Mouse (Mus musculus) c-Kit-positive CD71-negative TER-119-negative erythroid progenitor cells, embryonic 14.5 days (primary cell): ENCODE data around the gene Kl.

Experiments used
- DNase-seq: peaks from one replicate; pipeline ENCODE4 v3.0.0-alpha.2; 2013; ENCODE audit warnings: low read depth

The Kl gene

DNA sequence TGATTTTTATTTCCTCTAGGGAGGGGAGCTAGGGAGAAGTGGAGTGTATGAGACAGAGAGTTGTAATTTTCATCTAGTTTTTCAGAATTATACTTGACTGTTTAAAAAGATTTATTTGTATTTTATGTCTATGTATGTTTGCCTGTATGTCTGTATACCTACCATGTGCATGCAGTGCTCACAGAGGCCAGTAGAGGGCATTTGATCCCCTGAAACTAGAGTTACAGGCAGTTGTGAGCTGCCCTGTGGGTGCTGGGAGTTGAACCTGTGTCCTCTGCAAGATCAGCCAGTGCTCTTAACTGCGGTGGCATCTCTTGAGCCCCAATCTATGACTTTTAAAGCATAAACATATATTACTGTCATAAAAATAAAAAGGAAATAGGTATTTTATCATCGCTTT lies 15.5 kb downstream of the Kl start:
- DNase-seq = no peak

- DNase-seq = no peak
Observed at GRCm38 (mm10) chr5:150970551-150970950, 18.1 kb downstream of the Kl start.

- DNase-seq = no peak
Observed at GRCm38 (mm10) chr5:150971126-150971525, 18.7 kb downstream of the Kl start.

DNA sequence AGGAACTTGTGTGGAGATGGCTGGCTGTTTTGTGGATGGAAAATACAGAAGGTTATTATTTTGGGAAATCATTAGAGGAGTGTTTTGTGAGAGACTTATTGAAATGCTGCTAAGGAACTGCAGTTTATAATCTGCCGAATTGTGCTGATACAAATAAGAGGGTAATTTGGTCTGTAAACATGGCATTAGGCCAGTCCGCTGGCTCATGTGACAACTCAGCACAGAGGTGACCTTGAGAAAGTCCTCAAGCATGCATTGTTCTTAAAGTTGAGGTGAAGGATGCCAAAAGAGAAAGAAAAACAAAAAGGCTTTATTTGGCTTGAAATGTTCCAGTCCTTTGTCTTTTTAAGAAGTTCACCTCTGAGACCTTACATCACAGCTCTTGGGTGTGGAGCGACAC lies 21.8 kb downstream of the Kl start:
- DNase-seq = no peak

DNA sequence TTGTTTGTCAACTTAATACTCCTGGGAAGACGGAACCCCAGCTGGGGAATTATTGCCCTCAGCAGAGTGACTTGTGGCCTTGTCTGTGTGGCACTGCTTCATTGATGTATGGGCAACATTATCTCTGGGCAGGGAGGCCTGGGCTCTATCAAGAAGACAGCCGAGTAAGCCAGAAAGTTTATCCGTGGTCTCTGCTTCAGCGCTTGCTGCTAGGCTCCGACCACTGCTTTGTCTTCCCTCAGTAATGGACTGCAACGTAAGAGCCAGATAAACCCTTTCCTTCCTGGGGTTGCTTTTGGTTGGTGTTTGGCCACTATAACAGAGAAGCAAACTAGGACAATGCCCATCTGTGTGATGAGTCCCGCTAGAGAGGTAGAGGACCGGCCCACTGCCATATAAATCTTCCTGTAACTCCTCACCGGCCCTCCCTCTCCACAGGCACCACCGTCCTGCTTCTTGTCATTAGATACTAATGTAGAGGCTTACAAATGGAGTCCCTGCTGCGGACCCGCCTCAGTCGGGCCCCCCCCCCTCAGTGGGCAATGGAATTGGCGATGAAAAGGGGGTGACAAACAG lies 25.1 kb downstream of the Kl start:
- DNase-seq = no peak

- DNase-seq = no peak
Observed at GRCm38 (mm10) chr5:150979341-150980136, 27.1 kb downstream of the Kl start.

DNA sequence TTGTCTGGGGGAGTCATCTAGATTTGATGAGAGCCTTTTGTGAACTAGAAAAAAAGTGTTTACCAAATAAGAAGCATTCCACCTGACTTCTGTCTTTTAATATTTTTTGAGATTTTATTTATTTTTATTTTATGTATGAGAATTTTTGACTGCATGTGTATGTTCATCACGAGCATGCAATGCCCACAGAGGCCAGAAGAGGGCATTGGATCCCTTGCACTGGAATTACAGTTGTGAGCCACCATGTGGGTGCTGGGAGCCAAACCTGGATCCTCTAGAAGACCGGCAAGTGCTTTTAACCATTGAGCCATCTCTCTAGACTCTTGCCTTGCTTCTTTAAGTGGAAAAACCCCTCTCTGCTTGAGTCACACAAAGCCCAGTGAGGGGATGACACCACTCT lies 29.7 kb downstream of the Kl start:
- no peak for DNase-seq

GRCm38 (mm10) chr5:150994096-150994495 lies 41.7 kb downstream of the Kl start:
- no peak for DNase-seq

- DNase-seq = no peak
Observed at GRCm38 (mm10) chr5:150996586-150996985, 44.2 kb downstream of the Kl start.

- no peak for DNase-seq
Observed at GRCm38 (mm10) chr5:151001111-151001510, 48.7 kb downstream of the Kl start.

GRCm38 (mm10) chr5:151002051-151002450 lies 49.6 kb downstream of the Kl start:
- no peak for DNase-seq

DNA sequence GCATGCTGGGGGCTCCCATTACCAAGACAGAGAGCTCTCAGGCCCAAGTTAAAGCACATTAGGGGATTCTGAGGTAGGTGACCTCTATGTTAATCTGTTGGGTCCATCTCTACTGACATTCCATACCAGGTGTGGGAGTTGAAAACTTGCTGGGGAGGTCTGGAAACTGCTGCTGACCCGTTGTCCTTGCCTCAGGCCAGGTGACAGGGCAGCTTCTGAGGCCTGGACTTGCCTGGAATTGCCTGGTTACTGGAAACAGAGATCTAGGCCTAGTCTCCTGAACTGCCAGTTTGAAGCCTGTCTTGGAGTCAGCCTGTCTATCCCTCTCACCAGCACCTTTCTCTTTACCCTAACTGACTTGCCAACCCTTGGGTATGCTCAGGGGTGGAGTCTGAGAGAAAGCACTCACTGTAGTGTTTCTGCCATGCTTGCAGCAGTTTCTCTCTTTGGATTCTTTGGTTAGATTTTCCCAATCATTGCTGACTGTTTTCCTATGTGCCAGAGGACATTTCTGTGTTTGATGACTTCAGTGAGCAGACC lies 51.9 kb downstream of the Kl start:
- DNase-seq = no peak

DNA sequence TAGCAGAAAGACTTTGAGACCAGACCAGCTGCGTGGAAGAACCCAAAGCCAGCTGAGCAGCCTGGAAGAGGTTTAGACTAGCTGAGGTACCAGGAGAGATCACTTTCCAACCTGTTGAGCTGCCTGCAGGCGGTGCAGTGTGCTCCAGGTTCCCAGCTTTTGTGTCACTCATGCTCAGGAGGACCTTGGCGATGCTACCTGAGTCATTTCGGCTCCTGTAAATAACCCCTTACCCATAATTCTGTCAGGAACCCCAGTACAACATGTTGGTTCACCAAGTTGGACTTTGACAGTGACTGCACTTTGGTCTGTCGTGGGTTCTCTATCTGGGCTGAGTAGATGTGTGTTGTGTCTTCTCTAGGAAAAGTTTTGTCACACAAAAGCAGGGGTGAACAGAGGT lies 66.0 kb downstream of the Kl start:
- no peak for DNase-seq

DNA sequence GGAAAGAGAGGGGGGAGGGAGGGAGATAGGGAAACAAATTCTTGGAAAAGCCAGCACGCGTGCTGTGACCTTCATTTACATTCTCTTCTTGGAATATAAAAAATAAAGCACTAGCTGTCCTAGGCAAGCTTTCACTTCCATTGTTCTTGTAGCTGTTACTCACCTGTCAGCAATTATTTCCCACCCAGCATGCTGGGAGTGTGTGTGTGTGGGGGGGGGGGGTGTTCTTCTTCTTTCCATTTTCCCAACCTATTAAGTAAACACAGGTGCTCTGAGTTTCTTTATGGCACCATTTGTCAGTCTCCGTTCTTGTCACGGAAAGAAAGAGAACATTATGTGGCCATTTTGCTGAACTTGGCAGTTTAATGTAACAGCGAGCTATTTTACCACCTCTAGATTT lies 66.6 kb downstream of the Kl start:
- DNase-seq = no peak

DNA sequence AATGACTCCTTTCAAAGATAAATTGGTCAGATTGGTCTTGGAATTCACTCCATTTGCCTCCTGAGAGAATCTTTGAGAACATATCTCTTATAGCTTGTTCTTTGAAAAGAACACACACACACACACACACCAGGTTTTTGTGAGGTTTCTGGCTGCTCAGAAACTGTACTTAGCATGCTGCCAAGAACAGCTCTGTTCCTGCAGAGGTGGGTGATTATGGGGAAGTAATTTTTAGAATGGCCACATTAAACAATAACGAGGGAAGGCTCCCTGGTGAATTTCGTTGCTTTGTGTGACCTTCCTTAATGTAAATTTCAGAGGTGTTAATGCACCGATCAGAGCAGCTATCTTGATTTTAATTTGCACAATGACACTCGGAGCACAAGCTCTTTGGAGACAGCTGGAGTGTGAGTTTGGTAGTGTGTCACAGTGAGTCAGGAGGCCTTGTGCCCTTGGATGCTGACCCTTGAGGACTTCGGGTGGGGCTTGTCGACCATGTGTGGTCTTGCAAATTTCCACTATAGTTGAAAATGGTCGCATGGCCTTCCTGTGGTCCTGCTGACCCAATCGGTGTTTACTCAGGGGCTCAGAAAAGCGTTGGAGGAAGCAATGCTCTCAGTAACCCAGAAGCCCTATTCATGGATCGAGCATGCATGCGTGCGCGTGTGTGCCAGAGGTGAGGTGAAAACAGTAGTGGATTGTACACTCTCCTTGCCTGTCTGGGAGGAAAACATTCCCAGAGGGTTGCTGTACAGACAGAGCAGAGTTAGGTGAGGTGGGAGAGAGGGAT lies 67.8 kb downstream of the Kl start:
- no peak for DNase-seq

- peak; percentile 8 for DNase-seq
Observed at GRCm38 (mm10) chr5:151020831-151021230, 68.4 kb downstream of the Kl start.

DNA sequence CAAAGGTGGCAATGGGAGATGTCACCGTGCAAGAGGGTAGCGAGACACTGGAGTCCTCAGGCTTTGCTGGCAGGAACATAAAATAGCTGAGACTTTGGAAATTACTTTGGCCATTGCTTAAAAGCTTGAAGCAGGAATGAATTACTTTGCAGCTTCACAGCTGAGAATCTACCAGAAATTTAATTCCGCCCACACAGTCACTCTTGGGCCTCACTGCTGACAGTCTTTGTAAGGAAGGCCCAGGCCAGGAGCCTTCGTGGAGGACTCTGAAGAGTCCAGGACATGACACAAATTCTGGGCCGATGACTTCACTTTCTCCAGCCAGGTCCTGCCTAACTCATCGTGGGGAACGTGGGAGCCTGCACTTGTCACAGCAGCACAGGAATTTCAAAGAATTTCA lies 69.6 kb downstream of the Kl start:
- DNase-seq = no peak

DNA sequence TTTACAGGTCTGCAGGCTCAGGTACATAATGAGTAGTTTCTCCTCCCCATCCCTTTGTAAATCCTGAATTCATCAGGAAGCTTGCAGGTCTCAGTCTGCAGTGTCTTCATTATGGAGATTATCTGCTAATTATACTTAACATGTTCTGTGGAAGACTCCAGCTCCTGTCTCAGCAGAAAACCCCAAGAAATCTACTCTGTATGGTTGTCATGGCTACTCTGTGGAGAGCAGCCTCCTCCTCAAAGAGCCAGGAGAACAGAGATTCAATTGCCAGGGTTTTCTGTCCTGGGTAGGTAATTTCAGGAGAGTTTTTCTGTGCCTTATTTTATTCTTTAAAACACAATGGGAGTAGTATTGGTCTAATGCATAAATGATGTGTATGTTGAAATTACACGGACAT lies 70.5 kb downstream of the Kl start:
- no peak for DNase-seq

GRCm38 (mm10) chr5:151023461-151023860 lies 71.1 kb downstream of the Kl start:
- DNase-seq = no peak

- DNase-seq = no peak
Observed at GRCm38 (mm10) chr5:151024483-151024882, 72.1 kb downstream of the Kl start.

- no peak for DNase-seq
Observed at GRCm38 (mm10) chr5:151026069-151026468, 73.7 kb downstream of the Kl start.

- DNase-seq = no peak
Observed at GRCm38 (mm10) chr5:151027171-151027570, 74.8 kb downstream of the Kl start.

DNA sequence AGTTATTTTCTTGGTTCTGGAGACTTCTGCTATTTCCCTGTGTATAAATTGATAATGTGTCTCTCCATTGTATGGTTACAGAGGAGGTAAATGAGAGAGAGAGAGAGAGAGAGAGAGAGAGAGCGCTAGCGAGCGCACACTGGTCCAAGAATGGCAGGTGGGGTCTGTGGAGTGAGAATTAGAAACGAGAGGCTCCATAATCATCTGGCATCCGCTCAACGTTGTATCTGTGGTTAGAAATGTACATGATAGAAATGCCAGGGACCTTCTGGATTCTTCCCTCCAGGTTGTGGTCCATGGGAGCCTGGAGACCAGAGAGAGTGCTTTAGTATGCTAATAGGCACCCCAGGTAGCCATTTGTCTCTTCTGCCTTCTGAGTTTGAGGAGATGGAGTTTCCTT lies 76.5 kb downstream of the Kl start:
- no peak for DNase-seq
